Mouse (Mus musculus) myocyte (in vitro differentiated cells): Measurements from ENCODE around the gene Hcrtr2. TPM values are rescaled to one million over a fixed set of nuclear protein-coding genes. Genes with fewer than 3 reads are reported as not detected.

Source experiments
- H3K27me3 ChIP-seq: one replicate; pipeline ENCODE4 v1.6.1; 2011; ENCODE audit not compliant: control insufficient read depth, insufficient read depth, insufficient read length
- H3K36me3 ChIP-seq: one replicate; pipeline ENCODE4 v1.6.1; 2011; ENCODE audit not compliant: control insufficient read depth, insufficient read depth
- H3K4me2 ChIP-seq: one replicate; pipeline ENCODE4 v1.6.1; 2011; ENCODE audit warnings: low read depth, control low read depth
- H3K4me3 ChIP-seq: one replicate; pipeline ENCODE4 v1.5.1; 2011; ENCODE audit warnings: mild to moderate bottlenecking, control low read depth, moderate library complexity
- H3K79me2 ChIP-seq: one replicate; pipeline ENCODE4 v1.6.1; 2011; ENCODE audit not compliant: control insufficient read depth, insufficient read depth
- H3ac ChIP-seq: one replicate; pipeline ENCODE4 v1.6.1; 2011; ENCODE audit not compliant: control insufficient read depth, insufficient read length
- CEBPB ChIP-seq: IDR thresholded peaks from 2 replicates; pipeline ENCODE4 v1.6.1; 2011; ENCODE audit warnings: mild to moderate bottlenecking, moderate library complexity; ENCODE audit not compliant: poor library complexity, insufficient read depth, severe bottlenecking
- E2F4 ChIP-seq: IDR thresholded peaks from one replicate; pipeline ENCODE4 v1.6.1; 2011; ENCODE audit warnings: mild to moderate bottlenecking, control low read depth, moderate library complexity; ENCODE audit not compliant: insufficient read depth
- MAX ChIP-seq: IDR thresholded peaks from one replicate; pipeline ENCODE4 v1.6.1; 2011; ENCODE audit warnings: low read depth, mild to moderate bottlenecking, control low read depth
- MYOD1 ChIP-seq, 3 experiments: IDR thresholded peaks; one replicate each; pipeline ENCODE4 v1.6.1; 2011; ENCODE audit warnings: control low read depth in 2 of 3, low read depth in 2 of 3, mild to moderate bottlenecking in 2 of 3, moderate library complexity in 1 of 3; ENCODE audit not compliant: insufficient read length in 2 of 3, control insufficient read depth in 1 of 3
- MYOG ChIP-seq, 3 experiments: IDR thresholded peaks; one replicate each; pipeline ENCODE4 v1.6.1; 2011; ENCODE audit warnings: control low read depth in 2 of 3, low read depth in 2 of 3, mild to moderate bottlenecking in 2 of 3; ENCODE audit not compliant: insufficient read length in 2 of 3, control insufficient read depth in 1 of 3, insufficient read depth in 1 of 3
- POLR2A ChIP-seq: IDR thresholded peaks from one replicate; pipeline ENCODE4 v1.6.1; 2011; ENCODE audit warnings: low read depth, mild to moderate bottlenecking, control low read depth, moderate library complexity; ENCODE audit not compliant: insufficient read length
- POLR2AphosphoS2 ChIP-seq: IDR thresholded peaks from one replicate; pipeline ENCODE4 v1.6.1; 2011; ENCODE audit warnings: low read depth, control low read depth; ENCODE audit not compliant: insufficient read length
- REST ChIP-seq: IDR thresholded peaks from one replicate; pipeline ENCODE4 v1.6.1; 2011; ENCODE audit warnings: mild to moderate bottlenecking, control low read depth, moderate library complexity; ENCODE audit not compliant: insufficient read depth, insufficient read length
- SRF ChIP-seq: IDR thresholded peaks from one replicate; pipeline ENCODE4 v1.6.1; 2011; ENCODE audit warnings: low read depth; ENCODE audit not compliant: control insufficient read depth, insufficient read length
- TCF12 ChIP-seq: IDR thresholded peaks from one replicate; pipeline ENCODE4 v1.6.1; 2011; ENCODE audit warnings: mild to moderate bottlenecking, control low read depth; ENCODE audit not compliant: poor library complexity, insufficient read depth, severe bottlenecking
- TCF3 ChIP-seq: IDR thresholded peaks from one replicate; pipeline ENCODE4 v1.6.1; 2011; ENCODE audit warnings: low read depth, control low read depth; ENCODE audit not compliant: insufficient read length
- USF1 ChIP-seq: IDR thresholded peaks from one replicate; pipeline ENCODE4 v1.6.1; 2011; ENCODE audit warnings: low read depth, mild to moderate bottlenecking, control low read depth, moderate library complexity
- polyA plus RNA-seq: library from polyadenylated mRNA; unstranded; fragments of >200 nt; fragmentation: generic; extraction: Trizol; gene quantifications from one replicate; pipeline ENCODE4 v1.2.1, GENCODE M21; 2012; ENCODE audit warnings: missing spikeins

The Hcrtr2 gene
- polyA plus RNA-seq, 1 experiment, result not detected

GRCm38 (mm10) chr9:76315096-76315495, 8.6 kb downstream of the Hcrtr2 start:
- Histone ChIP-seq H3K27me3 (no peaks in the 10 kb centered on the region), H3K79me2 (no peaks in the 10 kb centered on the region), H3K36me3 (no peaks in the 10 kb centered on the region), H3K4me2 (no peak overlapping the region), H3ac (no peak overlapping the region), H3K4me3 (no peak overlapping the region)
- no peak for TF ChIP-seq TCF12
- TF ChIP-seq POLR2A, result no peak
- TF ChIP-seq SRF, result no peak
- TF ChIP-seq MAX, result no peak
- no peak for TF ChIP-seq MYOG (IDR thresholded peaks at IDR 0.05; ENCODE audit: control insufficient read depth in 1 of 3, insufficient read depth in 1 of 3, insufficient read length in 2 of 3, low read depth in 2 of 3)
- no peak for TF ChIP-seq REST
- no peak for TF ChIP-seq POLR2AphosphoS2
- TF ChIP-seq USF1, result no peak
- no peak for TF ChIP-seq MYOD1 (IDR thresholded peaks at IDR 0.05; ENCODE audit: control insufficient read depth in 1 of 3, insufficient read length in 2 of 3, low read depth in 2 of 3)
- TF ChIP-seq E2F4, result no peak
- no peak for TF ChIP-seq TCF3

GRCm38 (mm10) chr9:76313921-76314320, 9.7 kb downstream of the Hcrtr2 start:
- Histone ChIP-seq H3K36me3 (no peaks in the 10 kb centered on the region), H3K27me3 (no peaks in the 10 kb centered on the region), H3ac (no peak overlapping the region), H3K4me2 (no peak overlapping the region), H3K79me2 (no peaks in the 10 kb centered on the region), H3K4me3 (no peak overlapping the region)
- TF ChIP-seq USF1 (no peak), E2F4 (no peak), POLR2A (no peak), CEBPB (no peak), POLR2AphosphoS2 (no peak), SRF (no peak), MYOD1 (IDR thresholded peaks at IDR 0.05; ENCODE audit: control insufficient read depth in 1 of 3, insufficient read length in 2 of 3, low read depth in 2 of 3) (no peak), TCF12 (no peak), MAX (no peak), MYOG (IDR thresholded peaks at IDR 0.05; ENCODE audit: control insufficient read depth in 1 of 3, insufficient read depth in 1 of 3, insufficient read length in 2 of 3, low read depth in 2 of 3) (no peak), TCF3 (no peak), REST (no peak)

DNA sequence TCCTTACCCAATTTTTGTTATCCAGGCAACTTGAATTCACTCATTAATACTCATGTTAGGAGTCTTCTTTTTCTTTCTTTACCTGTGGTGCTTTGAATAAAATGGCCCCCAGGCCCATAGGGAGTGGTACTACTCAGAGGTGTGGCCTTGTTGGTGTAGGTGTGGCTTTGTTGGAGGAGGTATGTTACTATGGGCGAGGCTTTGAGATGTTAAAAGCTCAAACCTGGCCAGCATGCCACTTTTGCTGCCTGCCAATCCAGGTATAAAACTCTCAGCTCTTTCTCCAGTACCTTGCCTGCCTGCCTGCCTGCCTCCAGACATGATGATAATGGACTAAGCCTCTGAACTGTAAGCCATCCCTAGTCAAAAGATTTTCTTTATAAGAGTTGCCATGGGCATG, 11.4 kb downstream of the Hcrtr2 start:
- no peaks in the 10 kb centered on the region for H3K27me3 ChIP-seq
- H3K79me2 ChIP-seq, result no peaks in the 10 kb centered on the region
- H3K36me3 ChIP-seq, result no peaks in the 10 kb centered on the region
- TF ChIP-seq MAX (no peak), POLR2A (no peak), MYOD1 (IDR thresholded peaks at IDR 0.05; ENCODE audit: control insufficient read depth in 1 of 3, insufficient read length in 2 of 3, low read depth in 2 of 3) (no peak)
- no peak overlapping the region for H3K4me2 ChIP-seq
- H3K4me3 ChIP-seq, result no peak overlapping the region
- no peak overlapping the region for H3ac ChIP-seq

GRCm38 (mm10) chr9:76291384-76291783, 32.3 kb downstream of the Hcrtr2 start:
- no peak for TF ChIP-seq MAX
- TF ChIP-seq CEBPB, result no peak
- TF ChIP-seq POLR2AphosphoS2, result no peak
- TF ChIP-seq TCF3, result no peak
- no peak for TF ChIP-seq MYOD1 (IDR thresholded peaks at IDR 0.05; ENCODE audit: control insufficient read depth in 1 of 3, insufficient read length in 2 of 3, low read depth in 2 of 3)
- no peak for TF ChIP-seq SRF
- no peak for TF ChIP-seq E2F4
- TF ChIP-seq REST, result no peak
- TF ChIP-seq TCF12, result no peak
- TF ChIP-seq USF1, result no peak
- TF ChIP-seq POLR2A, result no peak
- TF ChIP-seq MYOG (IDR thresholded peaks at IDR 0.05; ENCODE audit: control insufficient read depth in 1 of 3, insufficient read depth in 1 of 3, insufficient read length in 2 of 3, low read depth in 2 of 3), result no peak

DNA sequence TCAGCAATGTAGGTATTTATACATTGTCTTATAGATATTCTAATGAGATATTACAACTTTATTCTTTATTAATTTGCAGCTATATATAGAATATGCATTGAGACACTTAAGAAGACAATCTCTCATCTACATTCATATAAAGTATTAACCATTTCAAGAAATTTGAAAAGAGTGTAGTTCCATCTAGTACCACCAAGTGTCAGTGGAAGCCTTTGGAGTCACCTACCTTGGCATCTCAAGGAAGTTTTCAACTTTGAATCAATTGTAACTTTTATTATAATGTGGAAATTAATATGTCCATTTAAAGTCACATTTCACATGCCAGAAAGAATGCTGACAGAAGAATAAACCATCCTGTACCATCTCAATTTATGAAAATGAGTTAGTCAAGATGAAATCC, 52.8 kb downstream of the Hcrtr2 start:
- no peak for TF ChIP-seq TCF3
- no peak for TF ChIP-seq USF1
- no peak for TF ChIP-seq E2F4
- no peak for TF ChIP-seq CEBPB
- no peak for TF ChIP-seq REST
- TF ChIP-seq POLR2A, result no peak
- no peak for TF ChIP-seq MYOG (IDR thresholded peaks at IDR 0.05; ENCODE audit: control insufficient read depth in 1 of 3, insufficient read depth in 1 of 3, insufficient read length in 2 of 3, low read depth in 2 of 3)
- TF ChIP-seq POLR2AphosphoS2, result no peak
- TF ChIP-seq MYOD1 (IDR thresholded peaks at IDR 0.05; ENCODE audit: control insufficient read depth in 1 of 3, insufficient read length in 2 of 3, low read depth in 2 of 3), result no peak
- no peak for TF ChIP-seq SRF
- no peak for TF ChIP-seq TCF12
- TF ChIP-seq MAX, result no peak
- H3K79me2 ChIP-seq, result no peaks in the 10 kb centered on the region
- H3K4me3 ChIP-seq, result no peak overlapping the region
- H3K4me2 ChIP-seq, result no peak overlapping the region
- no peaks in the 10 kb centered on the region for H3K27me3 ChIP-seq
- H3ac ChIP-seq, result no peak overlapping the region
- no peaks in the 10 kb centered on the region for H3K36me3 ChIP-seq

More at GRCm38 (mm10) chr9:76291384-76291783, 32.3 kb downstream of the Hcrtr2 start:
- no peak overlapping the region for H3K4me3 ChIP-seq
- H3K4me2 ChIP-seq, result no peak overlapping the region
- H3ac ChIP-seq, result no peak overlapping the region
- H3K36me3 ChIP-seq, result no peaks in the 10 kb centered on the region
- H3K79me2 ChIP-seq, result no peaks in the 10 kb centered on the region
- H3K27me3 ChIP-seq, result no peaks in the 10 kb centered on the region
